Mouse (Mus musculus): ENCODE measurements at regions not wholly inside any gene's neighbourhood (a gene's known extent, or its start where the extent isn't known, plus 50 kb on each side); places are given as distances from the start of the nearest gene placed in this dataset.

GRCm38 (mm10) chr5:18137450-18138061 is 175.2 kb downstream of the Gnat3 start:
- TF ChIP-seq USF1 (IDR thresholded peaks at IDR 0.05; ENCODE audit: low read depth), result no peak
- TF ChIP-seq CTCF (IDR thresholded peaks at IDR 0.05; ENCODE audit: control insufficient read depth, insufficient read depth, insufficient read length), result no peak
- no peak for TF ChIP-seq CEBPB (IDR thresholded peaks at IDR 0.05; ENCODE audit: low read depth)
